Mouse (Mus musculus): ENCODE measurements around the gene Oosp2.

- no peak for TF ChIP-seq CTCF (conservative IDR thresholded peaks at IDR 0.05; ENCODE audit: insufficient read depth, insufficient read length, low read depth, low read length)
- no peak for TF ChIP-seq POLR2A (IDR thresholded peaks at IDR 0.05; ENCODE audit: low read depth, low read length)
Measured at GRCm38 (mm10) chr19:11690839-11691238, 30.5 kb upstream of the Oosp2 start, which contains the start of gene Oosp1.

Data from kidney, adult 2 months (tissue).